Mouse (Mus musculus) neural tube, embryonic 10.5 days (tissue): ENCODE measurements around the gene Zcrb1.

Source experiments
- DNase-seq: peaks from one replicate; pipeline ENCODE4 v3.0.0-alpha.2; 2017; ENCODE audit warnings: low spot score; ENCODE audit errors: extremely low spot score

Gene Zcrb1

GRCm38 (mm10) chr15:93397826-93398698 is at the start of gene Zcrb1, which contains the start of gene Pphln1:
Gene Zcrb1 (minus strand): TSS chr15:93398334.
Gene Pphln1 (plus strand): TSS chr15:93398350.
- peak; percentile 90 for DNase-seq

GRCm38 (mm10) chr15:93443676-93444075 is 45.5 kb upstream of the Zcrb1 start:
- no peak for DNase-seq

GRCm38 (mm10) chr15:93442271-93442670 is 44.1 kb upstream of the Zcrb1 start:
- DNase-seq: no peak

GRCm38 (mm10) chr15:93438663-93439062 is 40.5 kb upstream of the Zcrb1 start:
- DNase-seq: peak; percentile 37

GRCm38 (mm10) chr15:93435998-93436397 is 37.9 kb upstream of the Zcrb1 start:
- no peak for DNase-seq

- DNase-seq: peak; percentile 52
Observed at GRCm38 (mm10) chr15:93433811-93434210, 35.7 kb upstream of the Zcrb1 start.

GRCm38 (mm10) chr15:93422537-93422936 is 24.4 kb upstream of the Zcrb1 start:
- no peak for DNase-seq

GRCm38 (mm10) chr15:93420596-93420995 is 22.5 kb upstream of the Zcrb1 start:
- DNase-seq: no peak

- DNase-seq: no peak
Observed at GRCm38 (mm10) chr15:93416300-93416699, 18.2 kb upstream of the Zcrb1 start.

GRCm38 (mm10) chr15:93414456-93414855 is 16.3 kb upstream of the Zcrb1 start:
- no peak for DNase-seq

GRCm38 (mm10) chr15:93412445-93412844 is 14.3 kb upstream of the Zcrb1 start:
- no peak for DNase-seq

- DNase-seq: no peak
Observed at GRCm38 (mm10) chr15:93406492-93406891, 8.4 kb upstream of the Zcrb1 start.

- DNase-seq: no peak
Observed at GRCm38 (mm10) chr15:93405446-93405986, 7.4 kb upstream of the Zcrb1 start.

- DNase-seq: no peak
Observed at GRCm38 (mm10) chr15:93404849-93405248, 6.7 kb upstream of the Zcrb1 start.

GRCm38 (mm10) chr15:93402730-93403129 is 4.6 kb upstream of the Zcrb1 start:
- no peak for DNase-seq

GRCm38 (mm10) chr15:93401446-93401845 is 3.3 kb upstream of the Zcrb1 start:
- DNase-seq: no peak

- DNase-seq: peak; percentile 43
Observed at GRCm38 (mm10) chr15:93398699-93399540, 786 bp upstream of the Zcrb1 start.

- no peak for DNase-seq
Observed at GRCm38 (mm10) chr15:93397269-93397668, 865 bp downstream of the Zcrb1 start.

GRCm38 (mm10) chr15:93381337-93381736 is 16.8 kb downstream of the Zcrb1 start:
- no peak for DNase-seq

GRCm38 (mm10) chr15:93379177-93379576 is 19.0 kb downstream of the Zcrb1 start:
- no peak for DNase-seq

- no peak for DNase-seq
Observed at GRCm38 (mm10) chr15:93375696-93376095, 22.4 kb downstream of the Zcrb1 start.
